Mouse (Mus musculus): ENCODE results near the gene Nos1. TPM values are rescaled to one million over a fixed set of nuclear protein-coding genes. Genes with fewer than 3 reads are reported as not detected.
A peak's percentile ranks its signal among the peaks of the same experiment; 100 is the strongest.

Nos1 gene
- 1 to 10 TPM; 5.1 to 8.6 TPM for total RNA-seq (2021)
- long read RNA-seq, experiment 1, full-length matches to known transcripts, result 1 of 6 reads
- long read RNA-seq, experiment 1, partial matches to known transcripts, result 1 of 6 reads
- long read RNA-seq, experiment 1, other reads (novel, unspliced or antisense), result 4 of 6 reads
- long read RNA-seq, experiment 2, partial matches to known transcripts, result 0 of 2 reads
- long read RNA-seq, experiment 2, other reads (novel, unspliced or antisense), result 2 of 2 reads

- peak; percentile 69 for DNase-seq
These were observed at the start of gene Nos1 for GRCm38 (mm10) chr5:117780681-117781080. TSS of gene Nos1 (plus strand) at chr5:117781032.

GRCm38 (mm10) chr5:117731311-117731710, 49.5 kb upstream of the Nos1 start:
- no peak for DNase-seq

GRCm38 (mm10) chr5:117744654-117745178, 36.1 kb upstream of the Nos1 start:
- no peak for DNase-seq

- no peak for DNase-seq
These were observed 31.5 kb upstream of the Nos1 start for GRCm38 (mm10) chr5:117749353-117749752.

GRCm38 (mm10) chr5:117757696-117758482, 22.9 kb upstream of the Nos1 start:
- no peak for DNase-seq

DNA sequence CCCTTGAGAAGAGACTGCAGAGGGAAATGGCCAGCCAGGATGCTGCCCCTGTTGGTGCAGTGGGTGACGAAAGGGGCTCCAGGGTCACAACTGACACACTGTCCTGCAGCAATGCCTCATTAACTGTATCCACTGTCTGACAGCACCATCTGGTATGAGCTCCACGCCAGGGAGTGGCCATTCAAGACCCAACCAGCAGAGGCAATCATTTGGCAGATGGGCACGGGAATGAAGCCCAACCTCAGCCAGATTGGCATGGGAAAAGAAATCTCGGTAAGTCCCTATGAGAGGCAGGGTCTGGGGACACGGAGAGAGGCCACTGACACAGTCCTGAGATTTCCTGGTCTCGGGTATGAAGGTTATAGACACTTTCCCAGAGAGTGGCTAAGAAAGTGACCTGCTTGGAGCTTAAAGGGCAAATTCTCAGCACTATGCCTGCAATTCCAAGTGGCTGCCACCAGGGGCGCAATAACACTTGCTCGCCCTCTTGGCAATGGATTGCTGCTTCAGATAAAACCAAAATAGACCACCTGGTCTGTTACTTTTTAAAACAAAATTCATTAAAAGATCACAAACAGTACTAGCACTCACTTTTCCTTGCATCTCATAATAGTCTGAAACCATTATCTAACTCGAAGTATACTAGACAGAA, 19.5 kb upstream of the Nos1 start:
- no peak for DNase-seq

DNA sequence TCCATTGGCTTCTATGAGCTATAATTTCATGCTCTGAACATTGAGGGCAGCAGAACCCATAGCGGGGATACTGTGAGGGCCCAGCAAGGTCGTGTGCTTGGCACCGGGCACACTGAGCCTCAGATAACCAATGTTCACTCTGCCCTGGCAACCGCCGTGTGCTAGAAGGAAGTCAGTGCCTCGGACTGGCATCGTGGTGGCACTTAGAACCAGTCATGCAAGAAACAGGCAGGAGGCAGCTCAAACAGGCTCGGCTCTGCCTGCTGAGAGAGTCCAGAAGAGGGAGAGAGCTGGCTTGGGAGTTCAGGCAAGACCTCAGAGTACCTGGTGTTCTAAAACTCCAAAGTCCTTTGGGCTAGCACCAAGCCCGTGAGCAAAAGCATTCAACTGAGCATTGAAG, 16.3 kb upstream of the Nos1 start:
- DNase-seq, result no peak

- DNase-seq, result peak; percentile 79
These were observed 1.7 kb upstream of the Nos1 start for GRCm38 (mm10) chr5:117779175-117779574.

DNA sequence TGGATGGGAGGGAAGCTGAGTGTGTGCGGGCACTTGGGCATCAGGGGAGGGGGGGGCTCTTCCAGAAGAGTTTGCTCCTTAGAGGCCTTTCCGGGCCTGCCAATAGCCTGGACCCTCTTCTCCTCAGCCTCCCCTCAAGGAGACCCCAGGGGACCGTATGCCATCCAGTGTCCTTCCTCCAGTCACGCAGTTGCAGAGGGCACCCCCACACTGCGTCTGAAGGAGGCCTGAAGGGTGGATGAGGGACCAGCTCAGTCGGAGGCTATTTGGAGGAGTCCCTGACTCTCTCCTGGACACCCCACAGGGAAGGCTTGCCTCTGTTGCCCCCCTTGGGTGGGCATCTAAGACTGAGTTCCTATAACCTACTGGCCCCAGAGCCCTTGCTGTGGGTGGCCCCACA, 346 bp downstream of the Nos1 start:
- no peak for DNase-seq

- DNase-seq, result no peak
These were observed 9.2 kb downstream of the Nos1 start for GRCm38 (mm10) chr5:117790071-117790470.

GRCm38 (mm10) chr5:117791875-117792274, 11.0 kb downstream of the Nos1 start:
- no peak for DNase-seq

DNA sequence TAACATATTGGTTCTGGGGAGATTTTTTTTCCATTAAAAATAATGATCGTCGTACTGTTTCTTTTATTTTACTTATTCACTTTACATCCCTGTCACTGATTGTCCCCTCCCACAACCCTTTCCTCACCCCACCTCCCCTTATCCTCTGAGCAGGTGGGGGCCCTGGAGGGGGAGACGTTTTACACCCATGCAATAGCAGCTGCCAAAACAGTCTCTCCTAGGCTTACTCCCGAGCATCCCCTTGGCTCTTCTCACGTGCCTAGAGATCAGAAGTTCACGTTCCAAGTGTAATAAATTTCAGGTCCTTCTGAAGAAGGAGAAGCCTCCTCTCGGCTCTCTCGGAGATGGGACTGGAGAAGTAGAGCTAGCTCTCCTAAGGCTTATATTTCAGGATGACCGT, 20.0 kb downstream of the Nos1 start:
- DNase-seq, result no peak

DNA sequence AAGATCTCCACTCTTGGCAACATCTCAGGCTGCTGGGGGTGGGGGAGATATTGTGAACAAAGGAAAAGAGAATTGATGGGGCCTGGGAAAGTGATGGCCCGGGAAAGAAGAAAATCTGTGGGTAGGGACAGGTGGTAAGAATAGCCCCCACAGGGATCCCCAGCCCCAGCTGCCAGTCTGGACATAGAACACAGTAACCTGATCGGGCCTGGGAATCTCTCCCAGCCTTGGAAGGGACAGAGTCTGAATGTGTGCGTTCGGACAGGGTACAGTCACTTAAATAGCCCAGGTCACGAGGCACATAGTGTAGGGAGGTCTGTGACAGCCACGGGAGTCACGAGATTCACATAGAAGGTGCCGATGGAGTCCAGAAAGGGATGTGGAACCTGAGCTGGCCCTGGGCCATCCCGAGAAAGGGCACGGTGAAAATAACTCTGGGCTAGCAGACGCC, 21.3 kb downstream of the Nos1 start:
- peak; percentile 33 for DNase-seq

DNA sequence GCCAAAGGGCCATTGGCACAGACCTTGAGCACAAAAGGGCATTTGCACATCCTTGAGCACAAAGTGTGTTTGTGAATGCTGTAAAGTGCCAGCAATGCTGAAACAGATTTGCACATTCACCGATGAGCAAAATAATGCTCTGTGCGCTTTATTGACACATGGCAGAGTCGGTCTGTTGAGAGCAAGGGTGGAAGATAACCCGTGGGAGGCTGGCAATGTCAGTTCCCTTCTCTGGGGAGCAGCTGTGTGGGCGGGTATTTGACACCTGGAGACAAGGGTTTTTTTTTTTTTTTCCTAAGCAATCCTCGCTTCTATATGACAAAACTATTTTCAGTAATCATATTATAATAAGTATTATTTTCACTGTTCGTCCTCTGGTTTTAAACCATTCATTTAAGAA, 22.7 kb downstream of the Nos1 start:
- DNase-seq, result no peak

DNA sequence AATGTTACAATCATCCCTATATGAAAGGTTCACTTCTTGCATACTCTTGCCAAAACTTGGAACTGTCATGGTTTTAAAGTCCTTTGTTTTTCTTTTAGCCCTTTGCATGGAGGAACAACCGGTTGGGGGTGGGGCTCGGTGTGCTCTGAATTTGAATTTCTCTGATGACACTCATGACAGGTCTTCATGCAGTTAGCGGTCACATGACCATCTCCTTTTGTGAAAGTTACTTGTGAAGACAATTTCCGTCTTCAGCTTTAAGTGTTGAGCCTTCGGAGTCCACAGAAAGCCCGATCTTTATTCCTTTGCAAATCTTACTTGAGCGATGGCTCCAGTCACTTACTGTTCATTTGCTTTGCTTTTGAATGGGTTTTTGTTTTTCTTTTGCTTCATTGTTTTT, 30.1 kb downstream of the Nos1 start:
- no peak for DNase-seq

GRCm38 (mm10) chr5:117818800-117819199, 38.0 kb downstream of the Nos1 start:
- DNase-seq, result no peak

GRCm38 (mm10) chr5:117820445-117820844, 39.6 kb downstream of the Nos1 start:
- DNase-seq, result no peak

- DNase-seq, result no peak
These were observed 43.0 kb downstream of the Nos1 start for GRCm38 (mm10) chr5:117823811-117824210.

GRCm38 (mm10) chr5:117824486-117824885, 43.7 kb downstream of the Nos1 start:
- DNase-seq, result no peak

- no peak for DNase-seq
These were observed 44.5 kb downstream of the Nos1 start for GRCm38 (mm10) chr5:117825336-117825735.

- DNase-seq, result no peak
These were observed 46.5 kb downstream of the Nos1 start for GRCm38 (mm10) chr5:117827366-117827765.

GRCm38 (mm10) chr5:117836930-117837329, 56.1 kb downstream of the Nos1 start:
- peak; percentile 82 for DNase-seq

DNA sequence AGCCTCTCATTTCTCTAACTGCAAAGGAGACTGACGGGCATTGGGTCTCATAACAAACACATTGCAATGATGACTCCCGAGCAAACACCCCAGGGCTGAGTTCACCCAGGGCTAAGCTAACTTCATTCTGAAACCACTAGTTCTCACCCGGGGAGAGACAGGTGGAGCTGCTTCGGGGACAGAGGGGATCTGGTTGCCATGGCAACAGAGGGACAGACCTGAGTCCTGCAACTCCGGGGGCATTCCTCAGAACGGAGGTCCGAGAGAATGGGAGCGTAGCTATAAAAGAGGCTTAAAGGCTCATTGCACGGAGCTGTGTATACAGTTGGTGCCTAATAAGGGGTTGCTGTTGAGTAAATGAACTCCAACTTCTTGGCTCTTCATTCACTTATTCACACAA, 56.9 kb downstream of the Nos1 start:
- no peak for DNase-seq
